13 mouse cellular contexts compared by ENCODE assay signal in the genomic region with DNA sequence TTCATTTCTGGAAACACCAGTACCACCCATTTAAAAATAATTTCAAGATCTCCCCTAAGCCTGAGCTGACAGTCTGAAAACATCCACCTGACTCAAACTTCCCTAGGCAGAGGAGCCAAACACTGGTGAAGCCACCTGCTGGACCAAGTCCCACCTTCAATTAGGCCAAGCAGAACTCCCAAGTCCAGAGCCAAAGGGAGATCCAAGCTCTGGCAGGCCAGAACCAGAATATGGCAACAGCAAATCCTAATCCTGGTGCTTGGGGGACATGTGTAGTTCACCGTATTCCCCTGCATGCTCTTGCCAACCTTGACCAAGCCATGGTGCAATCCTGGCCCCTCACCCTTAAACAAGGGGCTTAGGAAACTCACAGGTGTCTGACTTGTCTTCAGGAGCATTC. TPM values are rescaled to one million over a fixed set of nuclear protein-coding genes. Genes with fewer than 3 reads are reported as not detected.
DNase-seq lines count a peak whose midpoint lies in the region; ATAC-seq and TF ChIP-seq lines count a peak whose summit lies in the region.
"Had no signal": no experiment of that assay in that cellular context is flagged by ENCODE, and none has a peak within 500 bp of the region (broad histone marks: within the 10 kb centered on the region; RNA-seq: fewer than 3 reads in every experiment).

No protein-coding gene starts in this region.

- no peak overlapping the region for H3K4me3 ChIP-seq in embryonic facial prominence, embryonic 12.5 days
- H3K4me3 ChIP-seq in embryonic facial prominence, embryonic 10.5 days, result no peak overlapping the region
- no peak overlapping the region for H3K4me3 ChIP-seq in kidney, adult 2 months (ENCODE audit: insufficient read depth, low read depth, low read length)
- peak overlapping the region; percentile 71 for H3K4me3 ChIP-seq in megakaryocyte, embryonic 14.5 days (replicated peaks)
- H3K4me3 ChIP-seq: erythroblast, embryonic 14.5 days; left cerebral cortex, adult 2 months; liver, embryonic 15.5 days had no signal

- H3K36me3 ChIP-seq in embryonic facial prominence, embryonic 12.5 days, result no peaks in the 10 kb centered on the region
- 0 out of 2 replicates have a peak, but pooled peaks cover 5% of the 10 kb centered on the region for H3K36me3 ChIP-seq in embryonic facial prominence, embryonic 10.5 days (replicated peaks)
- no peaks in the 10 kb centered on the region for H3K36me3 ChIP-seq in kidney, adult 2 months (ENCODE audit: control insufficient read depth, insufficient read depth, low read length)
- peaks cover 97% of the 10 kb centered on the region for H3K36me3 ChIP-seq in megakaryocyte, embryonic 14.5 days (replicated peaks; ENCODE audit: low read length)

- 0 out of 2 replicates have a peak, but pooled peaks have one; percentile 4 for TF ChIP-seq CTCF in kidney, adult 2 months (conservative IDR thresholded peaks at IDR 0.05; ENCODE audit: insufficient read depth, insufficient read length, low read depth, low read length)

- peak overlapping the region; percentile 36; the same call in 1 of the 2 replicates for H3K27ac ChIP-seq in embryonic facial prominence, embryonic 12.5 days
- no peak overlapping the region for H3K27ac ChIP-seq in embryonic facial prominence, embryonic 10.5 days (replicated peaks)
- H3K27ac ChIP-seq in kidney, adult 2 months (ENCODE audit: insufficient read depth, low read depth, low read length), result peak overlapping the region; percentile 18
- H3K27ac ChIP-seq: hindbrain, postnatal 0 days; left cerebral cortex, adult 2 months had no signal

- no peak for TF ChIP-seq POLR2A in kidney, adult 2 months (IDR thresholded peaks at IDR 0.05; ENCODE audit: low read depth, low read length)

- H3K9me3 ChIP-seq in embryonic facial prominence, embryonic 12.5 days, result no peaks in the 10 kb centered on the region
- H3K9me3 ChIP-seq in embryonic facial prominence, embryonic 10.5 days, result no peaks in the 10 kb centered on the region
- no peaks in the 10 kb centered on the region for H3K9me3 ChIP-seq in megakaryocyte, embryonic 14.5 days
- H3K9me3 ChIP-seq: liver, embryonic 15.5 days had no signal

- H3K27me3 ChIP-seq in embryonic facial prominence, embryonic 12.5 days, result no peaks in the 10 kb centered on the region
- no peaks in the 10 kb centered on the region for H3K27me3 ChIP-seq in embryonic facial prominence, embryonic 10.5 days (replicated peaks; ENCODE audit: low read depth, poor library complexity, severe bottlenecking)
- no peaks in the 10 kb centered on the region for H3K27me3 ChIP-seq in kidney, adult 2 months (replicated peaks; ENCODE audit: control insufficient read depth, insufficient read depth, low read length)
- H3K27me3 ChIP-seq in megakaryocyte, embryonic 14.5 days (replicated peaks), result no peaks in the 10 kb centered on the region
- H3K27me3 ChIP-seq: liver, embryonic 15.5 days had no signal

- no peak overlapping the region for H3K9ac ChIP-seq in embryonic facial prominence, embryonic 12.5 days
- H3K9ac ChIP-seq: forebrain, postnatal 0 days; liver, embryonic 15.5 days had no signal

- no peak overlapping the region for H3K4me2 ChIP-seq in embryonic facial prominence, embryonic 12.5 days (replicated peaks)
- H3K4me2 ChIP-seq: liver, embryonic 15.5 days had no signal

- WGBS in embryonic facial prominence, embryonic 12.5 days, result 90% methylated on average over 1 of the region's 1 CpGs
- WGBS in embryonic facial prominence, embryonic 10.5 days, result 89% methylated on average over 1 of the region's 1 CpGs
- WGBS in kidney, adult 2 months, result 59% methylated on average over 1 of the region's 1 CpGs

- no peak for DNase-seq in embryonic facial prominence, embryonic 10.5 days (ENCODE audit: low spot score)
- DNase-seq in kidney, adult 2 months, result no peak
- DNase-seq in kidney, postnatal 36 days, result no peak
- DNase-seq in testis, postnatal 10 days (ENCODE audit: low spot score), result no peak
- DNase-seq: forebrain, postnatal 0 days; thymus, postnatal 25 days had no signal

- ATAC-seq in embryonic facial prominence, embryonic 12.5 days (ENCODE audit: insufficient number of reproducible peaks, insufficient read depth, low FRiP score, low TSS enrichment), result no peak
- ATAC-seq in megakaryocyte, adult 5-6 weeks (ENCODE audit: poor library complexity, severe bottlenecking), result no peak
- ATAC-seq: forebrain, postnatal 0 days; hindbrain, postnatal 0 days had no signal

- peaks cover 51% of the 10 kb centered on the region for H3K4me1 ChIP-seq in embryonic facial prominence, embryonic 12.5 days
- peaks cover 82% of the 10 kb centered on the region for H3K4me1 ChIP-seq in embryonic facial prominence, embryonic 10.5 days
- H3K4me1 ChIP-seq in kidney, adult 2 months (ENCODE audit: control insufficient read depth, insufficient read depth, low read length), result peaks cover 72% of the 10 kb centered on the region
- peaks cover 100% of the 10 kb centered on the region for H3K4me1 ChIP-seq in megakaryocyte, embryonic 14.5 days

RNA-seq across cellular contexts. Expression of a gene that starts 17.7 kb away (rescaled TPM):
- 37.3 and 37.9 TPM in 2 replicates for polyA plus RNA-seq in embryonic facial prominence, embryonic 12.5 days (2016; fragmentation: Nextera tagmentation; extraction: Ambion mirVana)
- 45.7 and 46.9 TPM in 2 replicates for polyA plus RNA-seq in embryonic facial prominence, embryonic 10.5 days (2016; fragmentation: Nextera tagmentation; extraction: Ambion mirVana)
- 57.7 and 64.1 TPM in 2 replicates for polyA plus RNA-seq in kidney, adult 2 months (2012; rRNA removed)
- 1,439 and 1,641 TPM in 2 replicates for polyA plus RNA-seq in megakaryocyte, embryonic 14.5 days (2012; ENCODE audit: insufficient read depth, low replicate concordance)
- 464 and 549 TPM in 2 replicates for total RNA-seq in megakaryocyte, adult 5-6 weeks (2015)
- total RNA-seq in megakaryocyte, adult 5-6 weeks (2017), result 759 and 878 TPM in 2 replicates

Comparison
In these comparisons a context has a peak if more than half of its experiments do, and no peak if none do; other contexts are left out.
1. RNA of a gene that starts 17.7 kb away (polyA plus RNA-seq): 1,439 to 1,641 TPM in megakaryocyte, embryonic 14.5 days; 57.7 to 64.1 TPM in kidney, adult 2 months, 45.7 to 46.9 TPM in embryonic facial prominence, embryonic 10.5 days and 37.3 to 37.9 TPM in embryonic facial prominence, embryonic 12.5 days; every median in the first group is over 10 times any median in the second.